Mouse (Mus musculus) hematopoietic stem cell, adult 5-6 weeks (primary cell): ENCODE measurements around the gene Tlr13. TPM values are rescaled to one million over a fixed set of nuclear protein-coding genes. Genes with fewer than 3 reads are reported as not detected.
"Not testable (repeated sequence)": the region's sequence is repeated elsewhere in the genome, so short reads cannot be mapped to it uniquely, and the experiment has no call there.

Experiments
- ATAC-seq, 2 experiments: fragments of 125-278 bp in 1 of 2; replicated peaks in 1 of 2; 2 replicates each; pipeline ENCODE4 v1.8.0; 2016 to 2017; ENCODE audit warnings: inconsistent platforms in 2 of 2, mild to moderate bottlenecking in 2 of 2, moderate number of reproducible peaks in 2 of 2, low read depth in 1 of 2, moderate TSS enrichment in 1 of 2; ENCODE audit not compliant: low FRiP score in 2 of 2, poor library complexity in 2 of 2, severe bottlenecking in 2 of 2, insufficient read depth in 1 of 2, low TSS enrichment in 1 of 2
- total RNA-seq: library from RNA; stranded (forward); fragments of 172-1452, 232-1000 nt; gene quantifications from 2 replicates; pipeline ENCODE4 v1.2.3, GENCODE M21; 2017

Tlr13 gene
- total RNA-seq, 1 experiment from 2014 or later = 9.9 TPM

DNA sequence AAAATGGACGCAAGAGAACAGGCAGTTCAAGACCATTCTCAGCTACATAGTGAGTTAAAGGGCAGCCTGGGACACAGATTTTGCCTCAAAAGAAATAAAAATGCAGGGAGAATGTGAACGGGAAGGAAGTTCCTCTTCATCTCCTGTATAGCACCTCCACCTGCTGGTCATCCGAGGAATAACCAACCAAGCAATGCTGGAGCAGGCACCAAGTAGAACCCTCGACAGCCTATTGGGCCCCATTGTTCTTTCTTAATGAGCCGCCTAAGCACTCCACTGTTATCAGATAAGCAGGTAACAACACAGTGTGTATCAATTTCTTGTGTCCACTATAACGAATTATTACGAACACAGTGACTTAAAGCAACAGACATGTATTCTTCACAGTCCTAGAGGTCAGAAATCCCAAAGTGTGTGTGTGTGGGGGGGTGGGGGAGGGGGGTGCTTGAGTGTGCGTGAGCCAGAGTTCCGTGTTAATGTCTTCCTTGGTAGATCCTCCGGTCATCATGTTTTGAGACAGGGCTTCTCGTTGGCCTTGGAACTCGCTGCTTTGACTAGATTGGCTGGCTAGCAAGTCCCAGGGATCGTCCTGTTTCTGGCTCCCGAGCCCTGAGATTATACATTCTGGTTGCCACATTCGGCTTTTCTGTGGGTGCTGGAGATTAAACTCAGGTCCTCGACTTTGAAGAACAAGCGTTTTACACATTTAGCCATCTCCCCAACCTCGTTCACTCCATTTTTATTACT is 28.3 kb downstream of the Tlr13 start:
- ATAC-seq = peak; percentile 76 to 89

- ATAC-seq = peak in 1 of 2 experiments; percentile 49; a peak in 3 of 4 replicates
Observed at GRCm38 (mm10) chrX:106171853-106172154, 28.8 kb downstream of the Tlr13 start.

DNA sequence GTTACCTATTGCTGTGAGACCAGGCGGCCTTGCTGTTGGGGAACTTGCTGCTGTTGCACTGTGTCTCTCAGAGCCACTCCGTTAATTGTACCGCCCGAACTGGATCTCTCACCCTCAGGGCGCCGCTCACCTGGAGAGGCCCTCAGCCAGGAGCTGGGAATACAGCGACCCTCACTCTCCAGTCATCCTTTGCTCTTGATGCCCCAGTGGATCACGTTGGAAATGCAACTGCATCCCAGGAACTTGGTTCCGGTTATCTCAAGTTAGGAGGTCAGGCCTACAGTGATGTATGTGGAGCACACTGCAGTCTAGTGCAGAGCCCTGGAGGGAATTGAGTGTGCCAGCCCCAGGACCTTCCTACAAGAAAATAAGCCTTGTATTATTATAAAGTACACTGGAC is 33.3 kb downstream of the Tlr13 start:
- ATAC-seq = no peak

DNA sequence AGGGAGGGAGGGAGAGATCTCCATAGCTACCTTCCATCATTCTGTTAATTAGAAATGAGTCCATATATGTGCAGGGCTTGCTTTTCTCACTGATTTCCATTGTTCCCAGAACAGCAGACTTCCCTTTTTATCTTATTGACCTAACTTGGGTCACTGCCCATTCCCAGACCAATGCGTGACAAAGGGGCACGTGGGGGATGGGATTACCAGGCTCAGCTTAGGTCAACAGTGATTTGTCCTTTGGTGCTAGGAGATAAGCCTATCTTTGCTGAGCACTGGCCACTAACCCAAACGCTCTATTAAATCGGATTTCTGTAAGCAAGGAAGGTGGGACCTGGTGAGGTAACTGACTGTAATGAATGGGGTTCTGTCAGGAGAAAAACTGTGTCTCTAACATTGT is 41.3 kb downstream of the Tlr13 start:
- ATAC-seq = no peak

- ATAC-seq = no peak
Observed at GRCm38 (mm10) chrX:106185706-106186105, 42.7 kb downstream of the Tlr13 start.

DNA sequence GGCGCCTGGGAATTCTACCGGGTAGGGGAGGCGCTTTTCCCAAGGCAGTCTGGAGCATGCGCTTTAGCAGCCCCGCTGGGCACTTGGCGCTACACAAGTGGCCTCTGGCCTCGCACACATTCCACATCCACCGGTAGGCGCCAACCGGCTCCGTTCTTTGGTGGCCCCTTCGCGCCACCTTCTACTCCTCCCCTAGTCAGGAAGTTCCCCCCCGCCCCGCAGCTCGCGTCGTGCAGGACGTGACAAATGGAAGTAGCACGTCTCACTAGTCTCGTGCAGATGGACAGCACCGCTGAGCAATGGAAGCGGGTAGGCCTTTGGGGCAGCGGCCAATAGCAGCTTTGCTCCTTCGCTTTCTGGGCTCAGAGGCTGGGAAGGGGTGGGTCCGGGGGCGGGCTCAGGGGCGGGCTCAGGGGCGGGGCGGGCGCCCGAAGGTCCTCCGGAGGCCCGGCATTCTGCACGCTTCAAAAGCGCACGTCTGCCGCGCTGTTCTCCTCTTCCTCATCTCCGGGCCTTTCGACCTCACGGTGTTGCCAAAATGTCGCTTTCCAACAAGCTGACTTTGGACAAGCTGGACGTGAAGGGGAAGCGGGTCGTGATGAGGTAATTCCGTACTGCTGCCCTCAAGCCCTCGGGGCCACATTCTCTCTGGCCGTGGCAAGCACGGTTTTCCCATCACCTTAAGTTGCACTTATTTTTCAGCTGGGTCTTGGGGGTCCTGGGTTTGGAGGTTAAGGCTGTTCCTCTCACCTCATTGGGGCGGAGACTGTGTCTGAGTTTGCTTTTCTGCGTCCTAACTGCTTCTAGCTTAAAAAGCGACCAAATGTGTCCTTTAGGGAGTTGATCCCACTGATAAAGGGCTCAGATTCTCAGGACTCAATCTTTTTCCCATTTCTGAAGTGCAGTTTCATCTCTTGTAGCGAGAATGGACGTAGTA is 44.0 kb downstream of the Tlr13 start, which contains the start of gene Pgk1:
Gene Pgk1 (plus strand): TSS at position 388 of the 937 bp plus-strand sequence.
- ATAC-seq = peak; percentile 96 to 98

GRCm38 (mm10) chrX:106187737-106188136 is 44.7 kb downstream of the Tlr13 start:
- peak in 1 of 2 experiments; percentile 42; a peak in 2 of 4 replicates for ATAC-seq

DNA sequence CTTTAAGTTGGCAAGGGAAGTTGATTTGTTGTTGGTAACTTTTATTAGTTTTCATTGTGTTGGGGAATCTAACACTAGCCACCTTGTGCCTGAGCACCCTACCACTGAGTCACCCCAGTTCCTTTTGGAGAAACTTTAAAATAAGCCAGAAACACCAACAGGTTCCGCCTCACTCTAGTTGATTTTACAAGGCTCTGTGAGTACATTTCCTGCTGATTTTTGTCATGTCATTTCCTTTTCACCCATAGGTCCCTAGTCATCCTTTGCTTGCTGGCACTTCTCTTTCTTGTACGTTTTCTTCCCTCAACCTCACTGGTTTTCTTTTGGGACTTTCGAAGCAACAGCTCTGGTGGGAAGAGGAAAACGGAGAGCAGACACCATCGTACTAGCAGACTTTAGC is 46.4 kb downstream of the Tlr13 start:
- ATAC-seq = peak; percentile 44; a peak in 3 of 4 replicates

- no peak for ATAC-seq
Observed at GRCm38 (mm10) chrX:106190091-106190490, 47.1 kb downstream of the Tlr13 start.

GRCm38 (mm10) chrX:106194361-106194760 is 51.4 kb downstream of the Tlr13 start:
- ATAC-seq = not testable (repeated sequence)

DNA sequence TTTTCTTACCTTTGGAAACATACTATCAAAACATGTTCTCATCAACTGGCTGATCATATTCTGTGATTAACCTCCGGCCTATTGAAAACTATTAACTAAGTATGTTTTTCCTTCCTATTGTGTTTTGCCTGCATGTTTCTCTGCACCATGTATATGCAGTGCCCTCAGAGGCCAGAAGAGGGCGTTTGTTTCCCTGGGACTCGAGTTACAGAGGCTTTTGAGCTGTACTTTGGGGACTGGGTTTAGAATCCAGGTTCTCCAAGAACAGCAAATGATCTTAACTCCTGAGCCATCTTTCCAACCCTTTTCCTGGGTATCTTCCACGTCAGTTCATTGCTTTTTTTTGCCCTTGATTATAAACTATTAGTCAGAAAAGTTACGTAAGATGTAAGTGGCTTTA is 54.3 kb downstream of the Tlr13 start:
- no peak for ATAC-seq

DNA sequence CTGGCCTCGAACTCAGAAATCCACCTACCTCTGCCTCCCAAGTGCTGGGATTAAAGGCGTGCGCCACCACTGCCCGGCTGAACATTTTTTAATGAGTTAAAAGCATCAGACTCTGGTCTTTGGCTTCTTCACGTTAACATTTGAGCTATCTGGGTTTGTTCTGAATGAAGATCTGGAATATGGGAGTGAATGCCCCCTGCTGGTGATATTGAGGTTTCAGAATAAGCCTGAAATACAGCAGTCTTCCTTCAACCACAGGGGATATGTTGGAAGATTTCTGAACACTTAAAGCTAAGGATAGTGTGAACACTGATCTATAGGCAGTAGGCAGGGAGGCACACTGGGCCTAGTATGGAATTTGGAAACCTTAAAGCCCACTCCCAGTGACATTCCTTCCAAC is 55.9 kb downstream of the Tlr13 start:
- ATAC-seq = 0 out of 4 replicates have a peak, but pooled peaks of 1 of the 2 experiments have one; percentile 12

GRCm38 (mm10) chrX:106209100-106209499 is 66.1 kb downstream of the Tlr13 start:
- no peak for ATAC-seq

Other genes with a start within 250 kb of the Tlr13 start
- 445 and 511 TPM in 2 replicates for gene Atrx, start 213.8 kb upstream of the Tlr13 start, total RNA-seq
- 51.5 and 55.1 TPM in 2 replicates for gene Magt1, start 131.3 kb upstream of the Tlr13 start, total RNA-seq
- 297 and 349 TPM in 2 replicates for gene Cox7b, start 127.5 kb upstream of the Tlr13 start, total RNA-seq
- gene Atp7a, start 115.9 kb upstream of the Tlr13 start, total RNA-seq = 9.1 and 19.3 TPM in 2 replicates
- 208 and 266 TPM in 2 replicates for gene Pgk1, start 43.9 kb downstream of the Tlr13 start, total RNA-seq
- 8.3 and 8.8 TPM in 2 replicates for gene Taf9b, start 78.0 kb downstream of the Tlr13 start, total RNA-seq
- gene Fnd3c2, start 112.2 kb downstream of the Tlr13 start, total RNA-seq = not detected in 2 replicates